Mouse (Mus musculus): ENCODE results near the gene Morn3. TPM values are rescaled to one million over a fixed set of nuclear protein-coding genes. Genes with fewer than 3 reads are reported as not detected.
A peak's percentile ranks its signal among the peaks of the same experiment; 100 is the strongest.

Morn3 gene
- total RNA-seq, 4 experiments from 2014 or later = not detected

GRCm38 (mm10) chr5:123059757-123060520, 13.1 kb upstream of the Morn3 start:
- DNase-seq = no peak

GRCm38 (mm10) chr5:123058251-123059102, 11.7 kb upstream of the Morn3 start:
- DNase-seq = no peak

GRCm38 (mm10) chr5:123057366-123058250, 10.8 kb upstream of the Morn3 start:
- peak; percentile 100 for DNase-seq

- DNase-seq = no peak
These were observed 4.9 kb upstream of the Morn3 start for GRCm38 (mm10) chr5:123051736-123052135.

GRCm38 (mm10) chr5:123050918-123051317, 4.1 kb upstream of the Morn3 start:
- DNase-seq = no peak

- DNase-seq = no peak
These were observed 2.5 kb upstream of the Morn3 start for GRCm38 (mm10) chr5:123049271-123049670.

- DNase-seq = no peak
These were observed 1.1 kb downstream of the Morn3 start for GRCm38 (mm10) chr5:123045561-123046295.

- no peak for DNase-seq
These were observed 3.0 kb downstream of the Morn3 start for GRCm38 (mm10) chr5:123043856-123044255.

- no peak for DNase-seq
These were observed 6.0 kb downstream of the Morn3 start for GRCm38 (mm10) chr5:123040796-123041195.

- DNase-seq = peak; percentile 70
These were observed 7.6 kb downstream of the Morn3 start for GRCm38 (mm10) chr5:123039120-123039752.

GRCm38 (mm10) chr5:123038115-123038514, 8.7 kb downstream of the Morn3 start:
- DNase-seq = no peak

GRCm38 (mm10) chr5:123035564-123035963, 11.3 kb downstream of the Morn3 start:
- DNase-seq = no peak

GRCm38 (mm10) chr5:123035089-123035488, 11.7 kb downstream of the Morn3 start:
- no peak for DNase-seq

- DNase-seq = no peak
These were observed 13.1 kb downstream of the Morn3 start for GRCm38 (mm10) chr5:123033646-123034160.

GRCm38 (mm10) chr5:123031312-123031711, 15.5 kb downstream of the Morn3 start:
- DNase-seq = no peak

- no peak for DNase-seq
These were observed 17.1 kb downstream of the Morn3 start for GRCm38 (mm10) chr5:123029729-123030128.

- DNase-seq = no peak
These were observed 19.4 kb downstream of the Morn3 start for GRCm38 (mm10) chr5:123027436-123027835.

GRCm38 (mm10) chr5:123026414-123026813, 20.4 kb downstream of the Morn3 start:
- DNase-seq = no peak

- no peak for DNase-seq
These were observed 21.7 kb downstream of the Morn3 start for GRCm38 (mm10) chr5:123024965-123025573.

GRCm38 (mm10) chr5:123024312-123024711, 22.5 kb downstream of the Morn3 start:
- no peak for DNase-seq

- DNase-seq = no peak
These were observed 23.8 kb downstream of the Morn3 start for GRCm38 (mm10) chr5:123023049-123023448.
